Mouse (Mus musculus) liver, postnatal 0 days (tissue): Measurements from ENCODE around the gene Anapc16.

Experiments
- CTCF ChIP-seq: sonication (generic); IDR thresholded peaks from 2 replicates; pipeline ENCODE4 v1.5.1; 2016; ENCODE audit warnings: antibody characterized with exemption, low read depth
- EP300 ChIP-seq: IDR thresholded peaks from 2 replicates; pipeline ENCODE4 v1.6.1; 2016; ENCODE audit warnings: antibody characterized with exemption, low read depth, mild to moderate bottlenecking

DNA sequence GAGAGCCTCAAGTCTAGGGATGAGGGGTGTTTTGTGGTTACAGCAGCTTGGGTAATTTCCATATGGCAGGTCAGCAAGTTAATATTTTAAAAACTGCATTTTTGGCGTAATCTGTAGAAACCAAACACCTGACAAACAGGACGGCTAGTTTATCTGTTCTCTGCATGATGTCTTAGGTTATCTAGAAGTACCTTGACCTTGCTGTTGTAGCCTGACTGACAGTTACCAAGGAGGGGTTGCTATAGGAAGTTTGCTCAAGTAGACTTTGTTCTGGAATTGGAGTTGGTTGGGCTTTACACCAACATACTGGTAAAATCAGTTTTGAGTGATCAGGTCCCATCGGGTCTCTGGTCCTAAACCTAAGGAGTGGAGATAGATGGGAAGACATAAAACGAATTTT is 32.8 kb upstream of the Anapc16 start:
- TF ChIP-seq CTCF: no peak
- TF ChIP-seq EP300: peak; percentile 66
